Mouse (Mus musculus): ENCODE data around the gene Loxl3. TPM values are rescaled to one million over a fixed set of nuclear protein-coding genes. Genes with fewer than 3 reads are reported as not detected.

The Loxl3 gene
- total RNA-seq, 2 experiments from 2014 or later = 1.7 to 2.3 TPM

DNA sequence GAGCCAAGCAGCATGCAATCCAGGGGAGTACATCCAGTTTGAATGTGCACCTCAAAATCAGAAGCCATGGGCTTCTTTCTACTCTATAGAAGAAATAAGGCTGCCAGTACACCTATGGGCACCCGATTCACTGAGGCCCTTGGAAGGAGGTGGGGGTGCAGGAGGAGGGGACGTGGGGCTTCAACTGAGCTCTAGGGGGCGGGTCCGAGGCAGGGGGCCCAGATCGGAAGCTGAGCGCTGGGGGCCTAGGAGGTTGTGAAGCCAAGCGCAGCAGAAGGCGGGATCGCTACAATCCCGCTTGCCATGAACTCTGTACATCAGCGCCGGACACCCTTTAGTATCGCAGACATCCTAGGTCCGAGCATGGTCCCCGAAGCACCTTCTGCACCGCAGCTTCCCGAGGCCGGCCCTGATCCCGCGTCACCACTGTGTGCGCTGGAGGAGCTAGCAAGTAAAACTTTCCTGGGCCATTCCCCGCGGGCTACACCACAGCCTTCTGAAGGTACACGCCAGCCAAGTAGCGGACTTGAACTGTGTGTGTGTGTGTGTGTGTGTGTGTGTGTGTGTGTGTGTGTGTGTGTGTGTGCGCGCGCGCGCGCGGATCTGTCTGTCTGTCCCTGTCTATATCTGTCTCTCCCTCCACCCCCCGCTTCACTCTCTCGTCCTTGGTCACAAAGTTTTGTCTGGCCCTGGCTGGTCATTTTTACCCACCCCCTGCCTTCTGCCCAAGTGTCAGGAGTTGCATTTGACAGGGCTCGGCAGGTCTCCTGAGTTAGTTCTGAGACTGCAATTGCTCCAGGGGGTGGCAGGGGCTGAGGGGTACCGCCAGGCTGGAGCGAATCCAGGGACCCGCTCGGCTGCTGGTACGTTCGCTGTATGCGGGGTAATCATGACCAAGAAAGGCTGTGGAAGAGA lies 52.4 kb downstream of the Loxl3 start, which contains the start of gene Lbx2:
Gene Lbx2 (plus strand): TSS at position 247 of the 915 bp plus-strand sequence.
- DNase-seq = peak in 1 of 2 experiments; percentile 31

- peak; percentile 57 to 67 for DNase-seq
Measured at GRCm38 (mm10) chr6:83087205-83087925, 53.4 kb downstream of the Loxl3 start.

DNA sequence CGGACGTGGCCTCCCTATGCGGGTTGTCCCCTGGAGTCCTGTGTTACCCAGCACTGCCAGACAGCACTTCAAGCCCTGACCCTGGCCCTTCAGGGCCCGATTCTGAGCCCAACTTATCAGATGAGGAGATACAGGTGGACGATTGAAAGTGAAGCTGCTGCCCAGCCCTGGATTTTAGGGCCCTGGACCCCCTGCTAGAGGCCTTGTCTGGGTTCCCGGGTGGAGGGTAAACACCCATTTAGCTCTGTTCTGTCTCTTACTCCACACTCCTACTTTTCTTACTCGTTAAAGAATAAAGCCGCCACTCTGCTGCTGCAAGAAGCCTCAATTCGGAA lies 53.9 kb downstream of the Loxl3 start:
- no peak for DNase-seq

GRCm38 (mm10) chr6:83092416-83093127 lies 58.6 kb downstream of the Loxl3 start:
- no peak for DNase-seq

DNA sequence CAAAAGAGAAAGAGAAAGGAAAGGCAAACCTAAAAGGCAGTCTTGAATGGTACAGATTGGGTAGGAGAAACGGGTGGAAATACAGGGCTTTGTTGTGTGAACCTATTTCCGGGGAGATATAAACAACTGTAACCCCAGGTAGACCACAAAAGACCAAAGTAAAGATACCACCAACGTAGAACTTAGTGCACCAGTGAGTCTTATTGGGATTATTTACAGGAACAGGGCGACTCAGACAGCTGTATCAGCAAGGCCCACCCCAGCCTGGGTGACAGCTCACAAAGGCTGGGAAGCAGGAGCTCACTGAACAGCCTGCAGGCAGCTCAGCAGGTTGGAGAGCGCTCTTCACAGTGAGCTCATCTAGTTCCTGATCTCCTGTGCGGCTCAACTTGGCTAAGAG lies 62.0 kb downstream of the Loxl3 start:
- no peak for DNase-seq

GRCm38 (mm10) chr6:83098411-83098810 lies 64.4 kb downstream of the Loxl3 start:
- no peak for DNase-seq

DNA sequence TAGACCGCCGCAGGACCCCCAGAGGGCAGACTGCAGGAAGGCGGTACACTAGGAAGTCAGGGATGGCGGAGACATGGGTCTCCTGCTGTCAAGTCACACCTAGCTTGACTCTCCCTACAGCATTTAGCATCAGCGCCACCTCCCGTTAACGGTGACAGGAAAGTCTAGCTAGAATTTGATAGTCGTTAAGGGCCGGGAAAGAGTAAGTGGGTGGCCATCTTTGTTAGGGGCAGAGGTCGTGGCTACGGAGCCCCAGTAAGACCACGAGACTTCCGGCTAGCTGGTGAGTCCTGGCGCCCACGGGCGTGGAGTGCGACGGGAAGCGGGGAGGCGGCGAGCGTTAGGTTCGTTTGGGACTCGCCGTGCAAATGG lies 67.3 kb downstream of the Loxl3 start, which contains the start of the genes Ccdc142 and Gm42688:
Gene Ccdc142 (plus strand): TSS at position 286 of the 372 bp plus-strand sequence.
Gene Gm42688 (plus strand): TSS at position 302 of the 372 bp plus-strand sequence.
- DNase-seq = peak; percentile 94

- DNase-seq = peak; percentile 65 to 68
Measured at GRCm38 (mm10) chr6:83101688-83102556, 67.9 kb downstream of the Loxl3 start.

Small RNA genes lying within 50 kb of the gene (microRNA-seq; reads per million reads assigned to microRNA genes)
- 0 reads per million in 2 experiments for gene Mir3470a
- gene Mir7040 = 0 to 0.27 reads per million in 2 experiments

Other genes starting within 250 kb of the Loxl3 start
- gene Sema4f, start 94.4 kb upstream of the Loxl3 start, total RNA-seq (2021) = under 1 TPM; 0.12 to 0.15 TPM
- gene M1ap, start 87.3 kb upstream of the Loxl3 start, total RNA-seq (2021) = under 1 TPM in 1 of 2 experiments, not detected in 1; 0.36 TPM
- 1 to 10 TPM; 2.7 to 4.7 TPM for gene Dok1, start 702 bp upstream of the Loxl3 start, total RNA-seq (2021)
- gene Aup1, start 20.3 kb downstream of the Loxl3 start, total RNA-seq (2021) = 10 to 100 TPM; 76.3 to 77.2 TPM
- 10 to 100 TPM; 31.2 to 32.7 TPM for gene Htra2, start 21.1 kb downstream of the Loxl3 start, total RNA-seq (2021)
- under 1 TPM; 0.20 to 0.87 TPM for gene Dqx1, start 23.7 kb downstream of the Loxl3 start, total RNA-seq (2021)
- not detected for gene Tlx2, start 36.1 kb downstream of the Loxl3 start, total RNA-seq (2021)
- 1 to 10 TPM; 7.4 to 9.6 TPM for gene Pcgf1, start 43.7 kb downstream of the Loxl3 start, total RNA-seq (2021)
- 1 to 10 TPM; 1.3 to 1.5 TPM for gene Lbx2, start 52.2 kb downstream of the Loxl3 start, total RNA-seq (2021)
- gene Ccdc142, start 67.4 kb downstream of the Loxl3 start, total RNA-seq (2021) = 1 to 10 TPM; 1.3 to 1.5 TPM
- gene Gm42688, start 67.4 kb downstream of the Loxl3 start, total RNA-seq (2021) = 1 to 10 TPM in 1 of 2 experiments, under 1 TPM in 1; 0.89 to 1.2 TPM
- gene Mrpl53, start 74.9 kb downstream of the Loxl3 start, total RNA-seq (2021) = 100 to 1,000 TPM; 124 to 135 TPM
- gene Mogs, start 81.3 kb downstream of the Loxl3 start, total RNA-seq (2021) = 10 to 100 TPM in 1 of 2 experiments, 1 to 10 TPM in 1; 9.3 to 10.3 TPM
- gene Wbp1, start 87.4 kb downstream of the Loxl3 start, total RNA-seq (2021) = 10 to 100 TPM; 68.8 to 74.6 TPM
- gene Ino80b, start 91.3 kb downstream of the Loxl3 start, total RNA-seq (2021) = 10 to 100 TPM; 11.9 to 15.7 TPM
- gene Rtkn, start 101.3 kb downstream of the Loxl3 start, total RNA-seq (2021) = 1 to 10 TPM; 3.5 to 5.9 TPM
- 1 to 10 TPM; 1.6 to 1.8 TPM for gene Wdr54, start 122.2 kb downstream of the Loxl3 start, total RNA-seq (2021)
- under 1 TPM; 0.12 to 0.18 TPM for gene 1700003E16Rik, start 122.2 kb downstream of the Loxl3 start, total RNA-seq (2021)
- gene Dctn1, start 131.7 kb downstream of the Loxl3 start, total RNA-seq (2021) = 100 to 1,000 TPM; 130 to 133 TPM
- gene Slc4a5, start 185.7 kb downstream of the Loxl3 start, total RNA-seq (2021) = under 1 TPM in 1 of 2 experiments, not detected in 1; 0.08 TPM